Mouse (Mus musculus) spleen, adult 2 months (tissue): Measurements from ENCODE around the gene Nrp2. TPM values are rescaled to one million over a fixed set of nuclear protein-coding genes. Genes with fewer than 3 reads are reported as not detected.

ENCODE experiments used
- DNase-seq, 2 experiments: peaks; one replicate each; pipeline versions ENCODE4 v3.0.0 to v3.0.0-alpha.2; 2012 to 2021; ENCODE audit warnings: low spot score in 2 of 2, low read depth in 1 of 2
- H3K27ac ChIP-seq: fragments of 200-500 bp; 2 replicates; pipeline ENCODE4 v1.5.1; 2012; ENCODE audit warnings: low read length, inconsistent platforms; ENCODE audit not compliant: insufficient read depth
- H3K27me3 ChIP-seq: fragments of 200-500 bp; 2 replicates; pipeline ENCODE4 v1.6.1; 2012; ENCODE audit warnings: mild to moderate bottlenecking, moderate library complexity, low read length, inconsistent platforms; ENCODE audit not compliant: control insufficient read depth, insufficient read depth
- H3K36me3 ChIP-seq: fragments of 200-500 bp; 2 replicates; pipeline ENCODE4 v1.6.1; 2012; ENCODE audit warnings: mild to moderate bottlenecking, low read length, inconsistent platforms; ENCODE audit not compliant: control insufficient read depth, insufficient read depth
- H3K4me1 ChIP-seq: fragments of 200-500 bp; 2 replicates; pipeline ENCODE4 v1.6.1; 2011; ENCODE audit warnings: inconsistent platforms; ENCODE audit not compliant: control insufficient read depth, insufficient read depth, insufficient read length
- H3K4me3 ChIP-seq: fragments of 200-500 bp; 2 replicates; pipeline ENCODE4 v1.5.1; 2011; ENCODE audit warnings: mild to moderate bottlenecking, inconsistent platforms; ENCODE audit not compliant: insufficient read depth, insufficient read length; ENCODE audit errors: extremely low read depth
- CTCF ChIP-seq: fragments of 200-500 bp; IDR thresholded peaks from 2 replicates; pipeline ENCODE4 v1.5.1; 2011; ENCODE audit warnings: mild to moderate bottlenecking, inconsistent platforms; ENCODE audit not compliant: insufficient read depth, insufficient read length, insufficient replicate concordance; ENCODE audit errors: extremely low read depth
- POLR2A ChIP-seq: fragments of 200-500 bp; IDR thresholded peaks from 2 replicates; pipeline ENCODE4 v1.6.1; 2011; ENCODE audit warnings: low read depth, low read length, inconsistent platforms
- WGBS: fragments of 180-500 bp; shearing (Covaris S2); methylation state at CpG from one replicate; pipeline ENCODE4 v1.1.7; 2018; 5-methylcytosine and 5-hydroxymethylcytosine counted together
- polyA plus RNA-seq: library from polyadenylated mRNA; depleted of rRNA; stranded (reverse); fragments of >200 nt; gene quantifications from 2 replicates; pipeline ENCODE4 v1.2.3, GENCODE M21; 2012

Nrp2 gene
- polyA plus RNA-seq, 1 experiment, result 6.1 TPM

DNA sequence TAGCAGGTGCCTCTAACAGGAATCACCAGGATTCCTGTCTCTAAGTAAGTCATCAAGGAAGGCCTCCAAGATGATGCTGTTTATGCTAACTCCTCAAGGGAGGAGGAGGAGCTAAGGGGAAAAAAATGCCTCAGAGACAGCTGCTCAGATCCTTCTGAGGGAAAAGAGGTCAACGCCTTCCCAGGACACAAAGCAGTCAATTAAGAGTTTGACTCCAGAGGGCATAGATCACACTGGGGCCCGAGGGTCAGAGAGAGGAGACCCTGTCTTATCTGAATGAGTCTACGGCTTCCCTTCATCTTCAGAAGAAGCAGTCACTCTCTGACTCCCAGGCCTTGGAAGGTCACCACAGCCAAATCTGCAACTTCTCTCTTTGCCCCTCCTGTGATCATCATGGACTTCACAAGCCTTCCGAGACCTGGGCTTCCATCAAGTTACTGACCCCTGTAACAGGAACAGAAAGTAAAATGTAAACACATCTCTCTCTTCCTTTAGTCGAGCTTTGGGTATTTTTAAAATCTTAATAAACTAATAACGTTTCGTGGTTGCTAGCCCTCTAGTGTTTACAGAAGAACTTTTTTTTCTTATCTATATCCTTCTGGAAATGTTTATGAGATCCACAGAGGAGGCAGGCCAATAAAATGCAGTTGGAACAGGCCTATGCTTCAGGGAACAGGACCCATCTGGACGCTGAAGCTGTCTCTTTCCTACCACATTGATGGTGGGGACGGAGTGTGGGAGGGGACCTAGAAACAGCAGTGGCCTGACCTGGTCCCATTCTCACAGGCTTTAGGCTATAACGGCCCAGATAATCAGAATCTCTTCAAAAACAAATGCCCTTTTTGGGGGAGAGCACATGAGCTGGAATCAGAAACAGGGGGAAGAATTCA lies 118.7 kb downstream of the Nrp2 start:
- WGBS, result 68% methylated on average over 10 of the region's 10 CpGs
- H3K27ac ChIP-seq, result no peak overlapping the region
- H3K4me1 ChIP-seq, result no peaks in the 10 kb centered on the region
- TF ChIP-seq POLR2A, result no peak
- no peak for TF ChIP-seq CTCF
- H3K4me3 ChIP-seq, result no peak overlapping the region
- H3K27me3 ChIP-seq, result no peaks in the 10 kb centered on the region
- no peak for DNase-seq
- H3K36me3 ChIP-seq, result no peaks in the 10 kb centered on the region

DNA sequence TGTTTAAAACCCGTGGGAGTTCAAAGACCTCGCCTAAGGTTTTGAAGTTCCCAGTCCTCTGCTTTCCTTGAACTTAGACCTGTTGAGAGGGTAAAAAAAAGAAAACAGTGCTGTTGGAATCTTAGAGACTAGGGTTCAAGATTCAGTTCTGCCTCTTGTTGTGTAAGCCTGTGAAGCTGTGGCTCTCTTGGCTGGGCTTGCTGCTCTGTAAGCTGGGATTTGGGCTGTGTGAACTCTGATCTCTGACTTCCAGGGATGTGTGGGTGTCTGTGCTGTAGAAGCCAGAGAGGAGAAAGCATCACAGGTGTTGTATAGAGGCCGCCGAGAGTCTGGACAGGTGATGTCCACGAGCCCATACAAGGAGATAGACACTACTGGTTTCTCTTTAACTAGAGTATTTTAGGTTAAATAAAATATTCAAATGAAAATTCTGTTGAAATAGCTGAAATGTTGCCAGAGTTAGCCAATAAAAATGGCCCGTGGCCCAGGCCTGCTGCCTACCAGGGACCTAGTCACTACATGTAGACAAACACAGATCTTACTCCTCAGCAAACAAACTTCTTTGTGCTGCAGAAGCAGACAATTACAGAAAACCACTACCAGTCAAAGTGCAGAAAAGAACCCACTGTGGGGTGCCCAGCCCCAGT lies 120.6 kb downstream of the Nrp2 start:
- Histone ChIP-seq H3K4me3 (no peak overlapping the region), H3K27ac (no peak overlapping the region), H3K36me3 (no peaks in the 10 kb centered on the region), H3K27me3 (no peaks in the 10 kb centered on the region), H3K4me1 (no peaks in the 10 kb centered on the region)
- no peak for DNase-seq
- 78% methylated on average over 6 of the region's 6 CpGs for WGBS
- TF ChIP-seq CTCF (no peak), POLR2A (no peak)

DNA sequence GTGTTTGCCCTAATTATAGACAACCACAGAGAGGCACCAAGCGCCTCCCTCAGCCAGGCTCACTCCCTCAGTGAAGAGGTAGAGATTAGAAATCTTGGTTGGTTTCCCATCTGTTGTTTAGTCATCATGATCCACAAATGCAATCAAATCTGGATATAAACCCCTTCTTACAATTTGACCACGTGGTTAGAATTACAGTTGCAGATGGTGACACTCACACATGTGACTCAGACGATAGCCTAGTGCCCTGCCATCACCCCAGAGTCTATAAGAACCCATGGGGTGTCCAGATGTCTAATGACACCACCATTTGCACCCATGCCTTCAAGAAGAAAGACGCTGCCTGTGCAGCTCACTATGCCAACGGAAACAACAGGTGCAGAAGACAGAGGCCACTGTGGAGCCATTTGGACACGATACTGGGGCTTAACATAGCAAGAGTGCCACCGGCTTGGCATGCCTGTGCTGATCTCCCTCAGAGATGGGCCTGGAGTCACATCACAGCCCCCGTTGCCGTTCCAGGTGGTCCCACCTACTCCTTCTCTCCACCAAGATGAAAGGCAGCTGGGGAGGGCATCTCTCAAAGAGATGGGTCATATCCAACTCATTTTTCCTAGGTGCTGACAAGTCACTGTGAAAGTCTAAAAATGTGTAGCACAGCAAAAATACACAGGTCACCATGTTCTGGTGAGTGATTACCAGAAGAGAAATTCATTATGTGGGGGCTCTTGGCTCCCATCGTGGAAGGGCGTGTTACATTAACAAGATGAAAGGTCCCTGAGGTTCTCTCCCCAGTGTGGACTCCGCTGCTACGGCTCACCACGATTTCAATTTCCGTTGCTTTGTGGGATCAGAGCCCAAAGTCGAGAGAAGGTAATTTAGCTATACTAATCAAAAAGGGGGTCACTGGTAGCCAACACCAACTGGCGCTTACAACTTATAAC lies 123.0 kb downstream of the Nrp2 start:
- WGBS, result 85% methylated on average over 17 of the region's 17 CpGs
- Histone ChIP-seq H3K36me3 (no peaks in the 10 kb centered on the region), H3K27ac (no peak overlapping the region), H3K27me3 (no peaks in the 10 kb centered on the region), H3K4me3 (no peak overlapping the region), H3K4me1 (no peaks in the 10 kb centered on the region)
- DNase-seq, result no peak
- TF ChIP-seq CTCF, result no peak
- TF ChIP-seq POLR2A, result no peak

DNA sequence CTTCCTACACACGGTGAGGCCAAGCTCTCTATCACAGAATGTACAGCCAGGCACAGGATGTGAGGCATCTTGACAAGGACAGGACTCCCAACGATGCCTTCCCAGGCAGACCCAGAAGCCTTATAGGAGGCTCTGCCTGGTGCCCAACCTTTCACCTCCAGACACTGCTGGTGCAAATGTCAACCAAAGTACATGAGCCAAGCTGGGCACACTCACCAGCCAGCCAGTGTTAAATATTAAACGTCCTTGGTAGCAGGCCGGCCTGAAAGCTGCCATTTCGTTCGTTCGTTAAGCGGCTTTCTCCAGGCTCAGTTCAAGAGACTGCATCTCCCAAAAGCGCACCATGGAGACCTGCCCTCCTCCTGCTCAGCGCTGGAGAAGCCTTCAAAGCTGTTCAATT lies 124.2 kb downstream of the Nrp2 start:
- Histone ChIP-seq H3K36me3 (no peaks in the 10 kb centered on the region), H3K4me3 (no peak overlapping the region), H3K27ac (no peak overlapping the region), H3K27me3 (no peaks in the 10 kb centered on the region), H3K4me1 (no peaks in the 10 kb centered on the region)
- 83% methylated on average over 10 of the region's 10 CpGs for WGBS
- DNase-seq, result no peak
- no peak for TF ChIP-seq CTCF
- no peak for TF ChIP-seq POLR2A

DNA sequence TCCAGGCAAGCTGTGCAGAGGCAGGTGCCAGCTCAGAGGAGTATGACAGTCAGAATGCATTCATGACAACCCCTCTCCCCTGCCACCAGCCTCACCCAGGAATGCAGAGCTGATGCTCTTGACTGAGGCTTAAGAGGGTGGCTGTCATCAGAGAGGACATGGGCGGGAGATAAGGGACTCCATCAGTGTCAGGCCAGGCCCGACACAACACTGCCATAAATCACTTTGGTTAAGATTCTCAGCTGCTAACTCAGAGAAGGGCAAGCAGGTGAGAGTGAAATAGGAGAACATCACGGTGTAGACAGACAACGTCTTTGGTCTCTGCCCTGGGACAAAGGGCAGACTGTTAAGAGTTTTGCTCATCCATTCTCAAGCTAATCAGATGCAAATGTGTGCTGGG lies 125.1 kb downstream of the Nrp2 start:
- WGBS, result 84% methylated on average over 4 of the region's 4 CpGs
- no peak for TF ChIP-seq POLR2A
- no peak for TF ChIP-seq CTCF
- Histone ChIP-seq H3K4me1 (no peaks in the 10 kb centered on the region), H3K27me3 (no peaks in the 10 kb centered on the region), H3K27ac (no peak overlapping the region), H3K4me3 (no peak overlapping the region), H3K36me3 (no peaks in the 10 kb centered on the region)
- DNase-seq, result no peak

DNA sequence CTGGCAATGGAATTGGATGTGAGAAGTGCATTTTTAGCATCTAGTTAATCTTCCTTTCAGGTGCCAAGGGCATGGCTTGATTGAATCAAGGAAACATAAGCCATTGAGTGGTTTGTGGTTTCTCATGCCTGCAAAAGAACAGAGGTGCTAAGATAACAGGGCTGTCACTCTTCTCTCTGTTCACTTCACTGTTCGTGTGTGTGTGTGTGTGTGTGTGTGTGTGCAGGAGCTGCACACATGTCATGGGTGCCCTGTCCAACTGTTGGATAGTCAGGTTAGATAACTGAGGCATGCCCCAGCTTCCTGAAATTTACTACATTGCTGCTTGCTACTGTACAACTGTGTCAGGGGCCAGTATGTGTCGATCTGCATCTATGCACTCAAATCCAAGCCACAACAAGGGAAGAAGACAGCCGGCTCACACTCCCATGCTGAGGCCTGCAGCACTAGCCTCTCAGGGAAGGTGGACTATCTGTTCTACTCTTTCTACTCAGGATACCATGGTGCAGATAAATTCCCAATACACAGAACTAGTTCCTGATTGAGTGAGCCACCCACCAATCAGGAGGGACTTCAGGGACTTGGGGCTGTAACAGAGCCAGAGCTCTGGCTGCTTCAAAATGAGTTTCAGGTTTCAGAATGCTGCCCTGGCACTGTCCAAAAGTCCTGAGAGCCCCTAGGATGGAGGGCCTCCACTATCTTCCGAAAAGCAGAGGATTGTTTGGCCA lies 126.8 kb downstream of the Nrp2 start:
- TF ChIP-seq CTCF (no peak), POLR2A (no peak)
- peak in 1 of 2 experiments; percentile 23 for DNase-seq
- Histone ChIP-seq H3K27me3 (no peaks in the 10 kb centered on the region), H3K27ac (no peak overlapping the region), H3K4me1 (no peaks in the 10 kb centered on the region), H3K4me3 (no peak overlapping the region), H3K36me3 (no peaks in the 10 kb centered on the region)
- 36% methylated on average over 4 of the region's 4 CpGs for WGBS
